Mouse (Mus musculus) testis, adult 2 months (tissue): ENCODE results near the gene Fam13c.

ENCODE experiments used
- CTCF ChIP-seq: fragments of 200-500 bp; IDR thresholded peaks from 2 replicates; pipeline ENCODE4 v1.5.1; 2012; ENCODE audit warnings: low read depth, mild to moderate bottlenecking, inconsistent platforms, low read length, moderate library complexity; ENCODE audit not compliant: control insufficient read depth, insufficient read depth, insufficient replicate concordance
- POLR2A ChIP-seq: fragments of 200-500 bp; IDR thresholded peaks from 2 replicates; pipeline ENCODE4 v1.6.1; 2012; ENCODE audit warnings: low read depth, mild to moderate bottlenecking, inconsistent platforms, low read length, moderate library complexity; ENCODE audit not compliant: control insufficient read depth

GRCm38 (mm10) chr10:70594007-70594406 is 153.7 kb downstream of the Fam13c start:
- TF ChIP-seq CTCF (peak; percentile 19; the same call in 1 of the 2 replicates), POLR2A (no peak)
